Mouse (Mus musculus) T-cell, adult 2 months (primary cell): ENCODE data around the gene Ryr2.
"Not testable (repeated sequence)": the region's sequence is repeated elsewhere in the genome, so short reads cannot be mapped to it uniquely, and the experiment has no call there.

Source experiments
- DNase-seq: peaks from one replicate; pipeline ENCODE4 v3.0.0; 2022; ENCODE audit warnings: low spot score

Gene Ryr2

DNA sequence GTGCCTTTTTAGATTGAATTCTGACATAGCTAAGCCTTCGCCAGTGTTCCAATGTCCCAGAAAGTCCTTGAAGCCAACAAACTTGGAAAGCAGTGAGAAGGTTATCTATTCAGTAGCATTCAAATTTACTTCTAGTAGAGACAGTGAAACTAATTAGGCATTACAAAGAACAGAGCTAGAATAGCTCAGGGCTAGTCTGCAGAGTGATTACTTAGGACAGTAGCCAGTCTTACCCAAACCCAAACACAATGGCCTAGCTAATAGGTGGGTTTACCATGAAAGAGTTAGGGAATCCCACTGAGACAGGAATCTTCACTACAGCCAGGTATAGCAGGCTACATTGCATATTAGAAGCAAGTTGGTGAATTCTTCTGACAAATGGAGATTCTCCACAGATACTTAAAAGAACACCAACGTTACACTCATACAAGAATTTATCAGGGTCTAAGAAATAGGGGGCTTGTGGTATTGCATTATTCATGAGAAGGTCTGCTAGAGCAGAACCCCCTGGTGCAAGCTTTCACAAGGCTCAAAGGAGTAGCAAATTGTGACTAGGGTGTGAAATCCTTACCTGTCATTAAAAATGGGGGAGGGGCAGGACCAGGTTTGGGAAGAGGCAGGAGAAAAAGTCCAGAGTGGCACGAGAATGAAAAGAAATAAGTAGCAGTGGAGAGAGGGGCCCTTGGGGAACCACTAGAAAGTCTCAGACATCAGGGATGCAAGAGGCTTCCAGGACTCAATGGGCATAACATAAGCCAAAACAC, 172.3 kb downstream of the Ryr2 start:
- DNase-seq: not testable (repeated sequence)

- DNase-seq: no peak
These were observed 173.4 kb downstream of the Ryr2 start for GRCm38 (mm10) chr13:11933334-11933733.

DNA sequence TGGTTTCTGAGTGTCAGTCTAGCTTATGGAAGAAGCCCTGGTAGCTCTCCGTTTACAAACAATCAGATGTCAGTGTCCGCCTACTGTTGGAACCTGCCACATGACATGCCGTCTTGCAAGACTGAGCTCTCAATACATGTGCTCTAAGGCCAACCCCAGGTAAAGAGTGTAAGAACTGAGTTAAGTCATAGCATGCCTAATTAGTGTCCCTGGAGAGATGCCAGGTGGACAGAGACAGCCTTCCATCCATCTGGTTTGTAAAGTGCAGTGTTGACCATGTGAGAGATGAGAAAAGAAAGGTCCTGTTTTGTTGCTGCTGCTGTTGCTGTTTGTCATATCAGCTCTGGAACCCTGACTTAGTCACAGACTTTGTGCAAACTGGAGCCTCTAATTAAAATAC, 178.0 kb downstream of the Ryr2 start:
- no peak for DNase-seq

- DNase-seq: no peak
These were observed 179.0 kb downstream of the Ryr2 start for GRCm38 (mm10) chr13:11927727-11928126.

- no peak for DNase-seq
These were observed 179.8 kb downstream of the Ryr2 start for GRCm38 (mm10) chr13:11926720-11927500.

DNA sequence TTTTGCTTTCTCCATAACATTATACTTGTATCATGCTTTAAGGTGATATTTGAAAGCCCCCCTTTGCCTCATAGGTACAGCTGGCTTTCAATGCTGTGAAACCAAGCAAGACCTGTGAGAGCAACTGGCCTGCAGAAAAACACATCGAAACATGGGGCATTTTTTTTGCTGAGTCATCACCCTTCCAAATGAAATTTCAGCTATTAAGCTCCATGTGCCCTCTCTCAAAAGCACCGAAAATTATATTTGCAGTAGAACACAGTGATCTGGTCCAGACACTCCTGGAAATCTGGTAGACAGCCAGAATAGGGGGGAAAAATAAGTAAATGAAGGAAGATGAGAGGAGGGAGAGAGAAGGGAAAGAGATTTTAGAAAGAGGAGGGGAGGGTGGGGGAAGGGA, 180.5 kb downstream of the Ryr2 start:
- no peak for DNase-seq

DNA sequence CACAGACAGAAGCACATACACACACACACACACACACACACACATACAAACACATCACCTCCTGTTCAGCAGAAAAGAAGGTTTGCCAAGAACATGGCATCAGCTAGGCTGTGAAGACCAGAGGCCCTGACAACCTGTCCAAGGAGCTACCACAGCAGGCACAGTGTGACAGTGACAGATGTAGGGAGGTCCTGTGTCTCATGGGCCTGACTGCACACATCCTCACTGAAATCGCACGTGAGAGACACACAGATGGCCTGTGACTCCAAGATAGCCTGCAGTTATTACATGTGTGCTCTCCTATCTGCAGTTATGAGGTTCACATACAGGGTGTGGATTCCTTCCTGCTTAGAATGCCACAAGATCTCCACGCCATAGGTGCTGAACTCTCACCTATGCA, 182.0 kb downstream of the Ryr2 start:
- DNase-seq: no peak

GRCm38 (mm10) chr13:11920495-11920894, 186.2 kb downstream of the Ryr2 start:
- DNase-seq: no peak

DNA sequence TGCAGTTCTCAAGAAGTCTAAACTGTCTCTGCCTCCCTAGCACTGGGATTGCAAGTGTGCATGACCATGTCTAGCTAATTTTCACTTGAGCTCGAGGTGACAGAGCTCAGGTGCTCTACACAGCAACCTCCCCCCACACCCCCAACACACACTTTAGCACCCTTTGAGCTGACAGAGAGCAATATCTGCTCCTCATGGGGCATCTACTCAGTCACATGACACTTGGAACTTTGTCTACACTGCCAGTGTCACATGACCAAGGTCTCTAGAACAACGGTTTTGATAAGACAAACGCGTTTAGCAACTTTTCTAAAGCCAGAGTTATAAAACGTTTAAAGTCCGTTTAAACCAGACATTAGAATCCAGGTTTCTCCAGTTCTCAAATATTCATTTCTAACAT, 187.3 kb downstream of the Ryr2 start:
- DNase-seq: no peak

DNA sequence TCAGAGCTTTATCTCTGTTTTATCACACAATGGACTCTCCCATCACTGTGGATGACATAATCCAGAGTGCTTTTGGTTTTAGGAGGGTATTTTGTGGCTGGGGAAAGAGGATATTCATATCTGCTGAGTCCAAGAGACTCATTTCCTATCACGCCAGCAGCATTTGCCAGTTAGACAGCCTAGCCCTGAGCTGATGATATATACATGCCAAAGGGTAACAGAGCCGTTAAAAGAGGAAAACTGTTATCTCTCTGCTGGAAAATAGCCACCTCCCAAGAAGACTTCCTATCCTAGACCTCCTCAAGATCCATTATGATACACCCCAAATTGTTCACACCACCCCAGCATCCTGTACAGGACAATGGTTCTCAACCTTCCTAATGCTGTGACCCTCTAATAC, 191.1 kb downstream of the Ryr2 start:
- no peak for DNase-seq

- DNase-seq: no peak
These were observed 192.1 kb downstream of the Ryr2 start for GRCm38 (mm10) chr13:11914682-11915081.

GRCm38 (mm10) chr13:11912208-11912607, 194.5 kb downstream of the Ryr2 start:
- no peak for DNase-seq

DNA sequence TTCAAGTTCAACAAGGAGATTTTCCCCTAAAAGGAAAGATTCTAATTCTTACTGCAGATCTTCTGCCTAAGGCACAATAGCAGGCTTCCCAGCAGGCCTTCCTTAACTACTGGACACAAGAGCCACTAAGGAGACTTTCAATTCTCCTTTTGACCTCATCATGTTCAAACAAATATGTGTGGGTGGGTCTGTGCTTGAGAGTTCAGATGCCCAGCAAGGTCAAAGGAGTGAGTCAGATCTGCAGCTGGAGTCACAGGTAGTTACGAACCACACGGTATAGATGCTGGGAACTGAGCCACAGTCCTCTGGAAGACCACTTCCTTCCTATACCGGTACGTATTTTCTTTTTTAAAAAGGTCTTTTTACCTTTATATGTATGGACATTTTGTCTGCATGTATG, 198.6 kb downstream of the Ryr2 start:
- no peak for DNase-seq

DNA sequence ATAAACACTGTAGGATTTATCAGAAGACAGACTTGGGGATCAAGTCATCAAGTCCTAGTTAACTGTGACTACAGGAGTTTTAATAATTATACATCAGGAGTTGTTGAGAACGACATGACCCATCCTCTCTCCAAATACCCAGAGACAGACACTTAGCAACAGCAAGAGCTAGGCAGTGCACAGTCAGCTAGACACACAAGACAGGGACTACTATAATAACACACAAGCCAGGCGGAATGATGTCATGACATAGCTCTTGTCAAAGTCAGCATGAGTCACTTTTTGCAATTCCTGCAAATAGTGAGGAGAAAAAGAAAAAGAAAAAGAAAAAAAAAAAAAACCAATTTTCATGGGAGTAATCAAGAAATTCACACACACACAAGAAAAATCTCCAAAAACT, 201.6 kb downstream of the Ryr2 start:
- DNase-seq: no peak

DNA sequence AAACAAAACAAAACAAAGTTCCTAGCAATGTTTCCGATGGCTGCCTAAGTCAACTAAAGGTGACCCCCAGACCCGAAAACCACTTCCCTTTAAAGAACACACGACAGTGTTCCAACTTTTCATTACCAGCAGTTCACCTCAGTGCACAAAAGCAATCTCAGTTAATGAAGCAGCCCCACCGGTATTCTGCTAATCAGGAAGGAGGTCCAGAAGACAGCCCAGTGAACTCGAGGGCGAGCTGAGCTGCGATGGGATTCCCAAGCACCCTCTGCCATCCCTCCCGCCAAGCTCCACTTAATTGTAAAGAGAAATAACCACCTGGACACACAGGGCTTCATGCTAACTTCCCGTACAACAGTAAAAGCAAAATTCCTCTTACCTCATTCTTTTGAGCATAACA, 203.5 kb downstream of the Ryr2 start:
- DNase-seq: no peak

- no peak for DNase-seq
These were observed 203.9 kb downstream of the Ryr2 start for GRCm38 (mm10) chr13:11902856-11903255.

DNA sequence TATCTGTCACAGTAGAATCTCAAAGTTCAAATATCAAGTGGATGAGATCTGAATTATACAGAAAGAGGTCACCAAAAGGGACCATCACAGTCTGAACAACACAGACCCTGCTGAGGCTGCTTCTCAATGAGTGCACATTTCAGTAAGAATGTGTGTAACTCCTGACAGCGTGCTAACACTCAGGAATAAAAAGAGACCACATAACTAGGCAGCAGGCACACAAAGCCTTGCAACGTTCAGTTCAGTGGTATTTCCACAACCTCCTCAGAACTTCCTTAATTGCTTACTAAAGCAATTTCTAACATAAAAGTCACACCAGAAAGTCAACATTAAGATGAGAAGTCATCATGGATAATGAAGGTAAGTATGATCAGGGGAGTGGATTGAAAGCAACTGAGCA, 206.1 kb downstream of the Ryr2 start:
- DNase-seq: no peak

- DNase-seq: no peak
These were observed 211.1 kb downstream of the Ryr2 start for GRCm38 (mm10) chr13:11895631-11896030.

DNA sequence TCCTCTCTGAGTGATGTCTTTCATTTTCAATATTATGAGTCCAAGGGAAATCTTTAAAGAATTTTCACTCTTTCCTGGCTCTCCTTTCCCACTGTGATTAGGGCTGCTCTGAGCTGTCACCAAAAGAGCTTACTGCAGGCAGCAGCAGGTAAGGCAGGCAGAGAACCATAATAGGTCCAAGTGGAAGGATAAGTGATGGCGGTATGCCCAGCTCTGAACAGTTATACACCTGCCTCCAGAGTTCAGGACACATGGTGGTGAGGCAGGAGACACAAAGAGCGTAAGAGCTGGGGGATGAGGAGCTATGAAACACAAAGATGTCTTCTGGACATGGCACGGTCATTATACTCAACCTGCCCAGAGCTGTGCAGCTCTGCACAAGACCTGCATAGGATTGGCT, 215.0 kb downstream of the Ryr2 start:
- no peak for DNase-seq

DNA sequence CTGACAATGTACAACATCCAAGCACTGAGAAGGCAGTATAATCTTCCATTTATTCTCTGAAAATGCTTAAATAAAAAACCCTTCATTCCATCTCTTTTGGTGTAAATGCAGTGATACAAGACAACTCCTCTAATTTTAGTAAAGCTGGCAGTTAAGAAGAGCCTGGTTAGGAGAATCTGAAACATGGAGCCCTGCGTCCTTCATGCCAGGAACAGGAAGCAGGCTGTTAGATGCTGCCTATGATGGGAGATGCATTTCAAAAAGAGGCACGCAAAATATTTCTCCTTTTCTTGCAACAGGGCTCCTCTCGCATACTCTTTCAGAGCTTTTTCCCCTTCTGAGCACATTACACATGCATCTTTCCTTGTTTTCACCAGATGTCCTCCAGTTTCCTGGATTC, 215.6 kb downstream of the Ryr2 start:
- no peak for DNase-seq

DNA sequence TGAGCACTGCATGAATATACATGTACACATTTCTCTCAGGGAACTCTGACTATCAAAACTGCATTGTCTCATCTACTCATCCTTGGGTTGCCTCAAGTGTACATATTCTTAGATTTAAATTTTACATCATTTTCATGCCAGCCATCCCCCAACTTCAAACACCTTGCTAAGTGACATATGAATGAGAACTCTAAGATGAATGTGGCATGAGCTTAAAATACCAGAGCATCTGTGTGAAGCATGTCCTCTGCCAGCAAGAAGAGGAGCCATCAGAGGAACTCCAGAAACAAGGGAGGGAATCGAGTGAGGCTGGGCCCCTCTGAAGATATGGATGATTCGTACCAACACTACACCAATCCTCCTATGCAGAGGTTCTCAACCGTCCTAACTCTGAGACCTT, 222.6 kb downstream of the Ryr2 start:
- DNase-seq: no peak

- DNase-seq: no peak
These were observed 224.4 kb downstream of the Ryr2 start for GRCm38 (mm10) chr13:11882359-11882758.

GRCm38 (mm10) chr13:11880503-11881227, 226.1 kb downstream of the Ryr2 start:
- DNase-seq: no peak
